Mouse (Mus musculus) spleen, adult 2 months (tissue): ENCODE results near the gene Camta2. TPM values are rescaled to one million over a fixed set of nuclear protein-coding genes. Genes with fewer than 3 reads are reported as not detected.

Source experiments
- DNase-seq, 2 experiments: peaks; one replicate each; pipeline versions ENCODE4 v3.0.0 to v3.0.0-alpha.2; 2012 to 2021; ENCODE audit warnings: low spot score in 2 of 2, low read depth in 1 of 2
- H3K27ac ChIP-seq: fragments of 200-500 bp; 2 replicates; pipeline ENCODE4 v1.5.1; 2012; ENCODE audit warnings: low read length, inconsistent platforms; ENCODE audit not compliant: insufficient read depth
- H3K27me3 ChIP-seq: fragments of 200-500 bp; 2 replicates; pipeline ENCODE4 v1.6.1; 2012; ENCODE audit warnings: mild to moderate bottlenecking, moderate library complexity, low read length, inconsistent platforms; ENCODE audit not compliant: control insufficient read depth, insufficient read depth
- H3K36me3 ChIP-seq: fragments of 200-500 bp; 2 replicates; pipeline ENCODE4 v1.6.1; 2012; ENCODE audit warnings: mild to moderate bottlenecking, low read length, inconsistent platforms; ENCODE audit not compliant: control insufficient read depth, insufficient read depth
- H3K4me1 ChIP-seq: fragments of 200-500 bp; 2 replicates; pipeline ENCODE4 v1.6.1; 2011; ENCODE audit warnings: inconsistent platforms; ENCODE audit not compliant: control insufficient read depth, insufficient read depth, insufficient read length
- H3K4me3 ChIP-seq: fragments of 200-500 bp; 2 replicates; pipeline ENCODE4 v1.5.1; 2011; ENCODE audit warnings: mild to moderate bottlenecking, inconsistent platforms; ENCODE audit not compliant: insufficient read depth, insufficient read length; ENCODE audit errors: extremely low read depth
- CTCF ChIP-seq: fragments of 200-500 bp; IDR thresholded peaks from 2 replicates; pipeline ENCODE4 v1.5.1; 2011; ENCODE audit warnings: mild to moderate bottlenecking, inconsistent platforms; ENCODE audit not compliant: insufficient read depth, insufficient read length, insufficient replicate concordance; ENCODE audit errors: extremely low read depth
- POLR2A ChIP-seq: fragments of 200-500 bp; IDR thresholded peaks from 2 replicates; pipeline ENCODE4 v1.6.1; 2011; ENCODE audit warnings: low read depth, low read length, inconsistent platforms
- WGBS: fragments of 180-500 bp; shearing (Covaris S2); methylation state at CpG from one replicate; pipeline ENCODE4 v1.1.7; 2018; 5-methylcytosine and 5-hydroxymethylcytosine counted together
- polyA plus RNA-seq: library from polyadenylated mRNA; depleted of rRNA; stranded (reverse); fragments of >200 nt; gene quantifications from 2 replicates; pipeline ENCODE4 v1.2.3, GENCODE M21; 2012

Gene Camta2
- polyA plus RNA-seq, 1 experiment = 36.6 TPM

- Histone ChIP-seq H3K4me3 (no peak overlapping the region), H3K27ac (no peak overlapping the region), H3K27me3 (no peaks in the 10 kb centered on the region), H3K36me3 (peaks cover 18% of the 10 kb centered on the region), H3K4me1 (peaks cover 4% of the 10 kb centered on the region; the same call in 1 of the 2 replicates)
- TF ChIP-seq CTCF = no peak
- TF ChIP-seq POLR2A = no peak
- 90% methylated on average over 12 of the region's 12 CpGs for WGBS
- no peak for DNase-seq
These were observed 6.7 kb downstream of the Camta2 start for GRCm38 (mm10) chr11:70681170-70681569.

GRCm38 (mm10) chr11:70679894-70680293 lies 8.0 kb downstream of the Camta2 start:
- 25% methylated on average over 8 of the region's 8 CpGs for WGBS
- Histone ChIP-seq H3K27ac (peak overlapping the region; percentile 80), H3K4me3 (no peak overlapping the region), H3K4me1 (peaks cover 4% of the 10 kb centered on the region; the same call in 1 of the 2 replicates), H3K27me3 (no peaks in the 10 kb centered on the region), H3K36me3 (peaks cover 25% of the 10 kb centered on the region)
- DNase-seq = peak; percentile 60 to 66
- TF ChIP-seq CTCF (no peak), POLR2A (no peak)

- WGBS = 94% methylated on average over 8 of the region's 8 CpGs
- peaks cover 4% of the 10 kb centered on the region; the same call in 1 of the 2 replicates for H3K4me1 ChIP-seq
- no peak for DNase-seq
- H3K27me3 ChIP-seq = no peaks in the 10 kb centered on the region
- TF ChIP-seq POLR2A (no peak), CTCF (no peak)
- no peak overlapping the region for H3K4me3 ChIP-seq
- H3K27ac ChIP-seq = peak overlapping the region; percentile 56
- peaks cover 29% of the 10 kb centered on the region for H3K36me3 ChIP-seq
These were observed 8.5 kb downstream of the Camta2 start for GRCm38 (mm10) chr11:70679361-70679760.

GRCm38 (mm10) chr11:70678576-70678975 lies 9.3 kb downstream of the Camta2 start:
- 94% methylated on average over 2 of the region's 2 CpGs for WGBS
- Histone ChIP-seq H3K4me1 (peaks cover 4% of the 10 kb centered on the region; the same call in 1 of the 2 replicates), H3K27ac (no peak overlapping the region), H3K27me3 (no peaks in the 10 kb centered on the region), H3K36me3 (peaks cover 25% of the 10 kb centered on the region), H3K4me3 (no peak overlapping the region)
- DNase-seq = no peak
- TF ChIP-seq CTCF (no peak), POLR2A (no peak)

GRCm38 (mm10) chr11:70678092-70678491 lies 9.8 kb downstream of the Camta2 start:
- H3K4me1 ChIP-seq = peaks cover 4% of the 10 kb centered on the region; the same call in 1 of the 2 replicates
- no peak overlapping the region for H3K27ac ChIP-seq
- H3K4me3 ChIP-seq = no peak overlapping the region
- H3K36me3 ChIP-seq = peaks cover 25% of the 10 kb centered on the region
- DNase-seq = no peak
- WGBS = 88% methylated on average over 9 of the region's 9 CpGs
- H3K27me3 ChIP-seq = no peaks in the 10 kb centered on the region
- no peak for TF ChIP-seq CTCF
- no peak for TF ChIP-seq POLR2A

- 50% methylated on average over 11 of the region's 11 CpGs for WGBS
- peaks cover 18% of the 10 kb centered on the region for H3K36me3 ChIP-seq
These were observed 13.4 kb downstream of the Camta2 start for GRCm38 (mm10) chr11:70674501-70674900.

GRCm38 (mm10) chr11:70674014-70674413 lies 13.9 kb downstream of the Camta2 start:
- 97% methylated on average over 6 of the region's 6 CpGs for WGBS
- DNase-seq = no peak
- TF ChIP-seq POLR2A (no peak), CTCF (no peak)
- no peak overlapping the region for H3K27ac ChIP-seq
- H3K27me3 ChIP-seq = no peaks in the 10 kb centered on the region
- no peak overlapping the region for H3K4me3 ChIP-seq
- H3K36me3 ChIP-seq = peaks cover 18% of the 10 kb centered on the region
- peaks cover 5% of the 10 kb centered on the region; the same call in 1 of the 2 replicates for H3K4me1 ChIP-seq

More at GRCm38 (mm10) chr11:70674501-70674900, 13.4 kb downstream of the Camta2 start:
- H3K27ac ChIP-seq = no peak overlapping the region
- DNase-seq = no peak
- peaks cover 8% of the 10 kb centered on the region; the same call in 1 of the 2 replicates for H3K4me1 ChIP-seq
- no peak overlapping the region for H3K4me3 ChIP-seq
- TF ChIP-seq CTCF = no peak
- no peak for TF ChIP-seq POLR2A
- no peaks in the 10 kb centered on the region for H3K27me3 ChIP-seq
